Mouse (Mus musculus): ENCODE data around the gene Pgm2.

DNA sequence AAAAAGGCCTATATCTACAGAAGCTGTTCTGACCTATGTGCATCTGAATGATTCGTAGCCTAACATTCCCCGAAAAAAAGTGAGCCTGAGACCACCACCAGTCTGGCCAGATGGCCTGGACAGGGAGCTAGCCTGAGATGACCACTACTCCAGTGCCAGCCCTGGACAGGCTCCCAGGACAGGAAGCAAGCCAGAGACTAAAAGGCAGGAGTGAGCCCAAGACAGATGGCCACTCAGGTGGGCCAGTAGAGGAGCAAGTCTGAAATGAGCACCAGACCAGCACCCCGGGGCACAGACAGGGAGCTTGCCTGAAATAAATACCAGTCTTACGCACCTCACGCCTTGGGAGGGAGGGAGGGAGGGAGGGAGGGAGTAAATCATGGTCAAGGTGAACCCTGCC lies 51.6 kb downstream of the Pgm2 start:
- TF ChIP-seq POLR2A (IDR thresholded peaks at IDR 0.05; ENCODE audit: insufficient read length, low read depth) (no peak), MAX (IDR thresholded peaks at IDR 0.05; ENCODE audit: low read depth) (no peak), MYOD1 (IDR thresholded peaks at IDR 0.05; ENCODE audit: control insufficient read depth in 1 of 3, insufficient read length in 2 of 3, low read depth in 2 of 3) (no peak), USF1 (IDR thresholded peaks at IDR 0.05; ENCODE audit: low read depth) (no peak), SRF (IDR thresholded peaks at IDR 0.05; ENCODE audit: control insufficient read depth, insufficient read length, low read depth) (no peak), E2F4 (IDR thresholded peaks at IDR 0.05; ENCODE audit: insufficient read depth) (no peak), MYOG (IDR thresholded peaks at IDR 0.05; ENCODE audit: control insufficient read depth in 1 of 3, insufficient read depth in 1 of 3, insufficient read length in 2 of 3, low read depth in 2 of 3) (no peak), TCF12 (IDR thresholded peaks at IDR 0.05; ENCODE audit: insufficient read depth, poor library complexity, severe bottlenecking) (no peak), POLR2AphosphoS2 (IDR thresholded peaks at IDR 0.05; ENCODE audit: insufficient read length, low read depth) (no peak), CEBPB (IDR thresholded peaks at IDR 0.05; ENCODE audit: insufficient read depth, poor library complexity, severe bottlenecking) (no peak)
